Mouse (Mus musculus) E14TG2a.4 (cell line): ENCODE measurements around the gene Ces3a.

Experiments
- CTCF ChIP-seq: conservative IDR thresholded peaks from 2 replicates; pipeline ENCODE4 v1.5.1; 2014; ENCODE audit warnings: low read length
- NANOG ChIP-seq: IDR thresholded peaks from 2 replicates; pipeline ENCODE4 v1.6.1; 2014; ENCODE audit warnings: borderline replicate concordance, low read length, mixed read lengths
- POU5F1 ChIP-seq: IDR thresholded peaks from 2 replicates; pipeline ENCODE4 v1.6.1; 2014; ENCODE audit warnings: low read length, borderline replicate concordance

GRCm38 (mm10) chr8:105078591-105078990 lies 30.2 kb downstream of the Ces3a start:
- no peak for TF ChIP-seq CTCF
- no peak for TF ChIP-seq NANOG
- TF ChIP-seq POU5F1 = no peak
